Mouse (Mus musculus): ENCODE results near the gene Abhd5.

DNA sequence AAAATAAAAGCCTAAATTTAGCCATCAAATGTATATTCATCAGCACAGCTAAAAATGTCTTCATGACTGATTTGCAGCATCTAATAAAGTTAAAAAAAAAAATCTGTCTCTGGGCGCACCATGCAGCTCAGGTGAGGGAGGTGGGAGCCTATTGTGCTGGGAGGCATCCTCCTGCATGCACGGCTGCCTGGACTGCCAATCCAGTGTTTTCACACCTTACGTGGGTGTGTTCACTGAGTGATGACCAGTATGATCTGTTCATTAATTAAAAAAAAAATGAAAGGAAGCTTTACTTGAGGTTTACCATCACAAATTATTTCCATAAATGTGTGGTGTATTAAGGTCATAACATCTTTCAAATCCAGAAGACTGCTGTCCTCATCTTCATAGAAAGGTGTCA, 6.1 kb upstream of the Abhd5 start:
- no peak for TF ChIP-seq CTCF (IDR thresholded peaks at IDR 0.05; ENCODE audit: borderline replicate concordance, insufficient read depth, low read depth, low read length)
- TF ChIP-seq POLR2A (IDR thresholded peaks at IDR 0.05; ENCODE audit: borderline replicate concordance, insufficient read depth, low read length) = no peak

Data from cerebellum, adult 2 months (tissue).